Mouse (Mus musculus) brain, embryonic 14.5 days (tissue): ENCODE measurements around the gene Slamf6. TPM values are rescaled to one million over a fixed set of nuclear protein-coding genes. Genes with fewer than 3 reads are reported as not detected.
A peak's percentile ranks its signal among the peaks of the same experiment; 100 is the strongest.

Experiments
- DNase-seq: peaks from one replicate; pipeline ENCODE4 v3.0.0-alpha.2; 2011; ENCODE audit warnings: low read depth
- CTCF ChIP-seq: fragments of 200-500 bp; IDR thresholded peaks from 2 replicates; pipeline ENCODE4 v1.5.1; 2012; ENCODE audit warnings: inconsistent platforms, mild to moderate bottlenecking, moderate library complexity, borderline replicate concordance; ENCODE audit not compliant: insufficient read depth, insufficient read length; ENCODE audit errors: extremely low read depth
- POLR2A ChIP-seq: fragments of 200-500 bp; IDR thresholded peaks from 2 replicates; pipeline ENCODE4 v1.6.1; 2012; ENCODE audit warnings: mild to moderate bottlenecking, inconsistent platforms, borderline replicate concordance; ENCODE audit not compliant: poor library complexity, insufficient read depth, insufficient read length, severe bottlenecking; ENCODE audit errors: extremely low read depth
- polyA plus RNA-seq: library from polyadenylated mRNA; depleted of rRNA; stranded (reverse); fragments of >200 nt; gene quantifications from 2 replicates; pipeline ENCODE4 v1.2.3, GENCODE M21; 2012

Slamf6 gene
- polyA plus RNA-seq, 1 experiment: 0.11 TPM

DNA sequence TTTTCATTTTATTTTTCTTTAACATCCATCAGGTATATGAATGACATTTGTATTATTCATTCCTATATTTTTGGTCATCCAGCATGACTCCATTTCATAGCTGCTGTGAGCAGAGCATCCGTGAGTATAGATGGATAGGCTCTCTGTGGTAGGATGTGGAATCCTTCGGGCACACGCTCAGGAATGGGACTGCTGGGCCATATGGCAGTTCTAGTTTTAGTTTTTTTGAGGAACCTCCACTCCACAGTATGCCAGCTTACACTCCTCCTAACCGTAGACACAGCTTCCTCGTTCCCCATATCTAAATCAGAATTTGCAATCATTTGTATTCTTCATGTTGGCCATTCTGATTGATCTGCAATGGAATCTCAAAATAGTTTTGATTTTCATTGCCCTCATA is 5.5 kb downstream of the Slamf6 start:
- no peak for DNase-seq
- TF ChIP-seq POLR2A: no peak
- no peak for TF ChIP-seq CTCF

DNA sequence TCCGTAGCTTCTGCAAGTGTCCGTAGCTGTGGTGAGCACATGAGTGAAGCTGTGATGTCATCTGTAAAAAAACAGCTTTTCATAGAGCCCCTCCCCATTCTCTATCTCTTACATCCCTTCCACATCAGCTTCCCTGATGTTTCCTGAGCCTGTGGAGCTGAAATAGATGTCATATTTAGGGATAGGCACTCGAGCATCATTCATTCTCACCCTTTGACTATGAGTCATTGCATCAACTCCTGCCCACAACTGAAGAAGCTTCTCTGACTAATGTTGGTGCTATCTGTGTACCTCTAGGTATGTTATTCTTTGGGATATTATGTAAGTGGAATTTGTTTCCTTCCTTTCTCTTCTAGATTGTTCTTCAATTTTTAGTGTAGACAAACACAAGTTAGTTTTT is 7.6 kb downstream of the Slamf6 start:
- DNase-seq: no peak
- TF ChIP-seq POLR2A (no peak), CTCF (no peak)

DNA sequence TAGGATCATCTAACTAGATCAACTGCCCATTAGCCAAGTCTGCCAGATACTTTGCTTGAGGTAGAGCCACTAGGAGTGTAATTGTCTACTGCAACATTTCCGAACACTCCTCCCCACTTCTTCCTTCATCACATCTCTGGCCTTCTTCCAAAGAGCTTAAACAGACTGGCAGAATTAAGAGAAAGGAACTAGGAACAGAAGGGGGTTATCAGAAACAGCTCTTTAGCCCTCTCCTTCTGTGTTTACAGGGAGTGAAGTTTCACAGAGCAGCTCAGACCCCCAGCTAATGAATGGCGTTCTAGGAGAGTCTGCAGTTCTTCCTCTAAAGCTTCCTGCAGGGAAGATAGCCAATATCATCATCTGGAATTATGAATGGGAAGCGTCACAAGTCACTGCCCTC is 16.5 kb downstream of the Slamf6 start:
- TF ChIP-seq POLR2A: no peak
- no peak for TF ChIP-seq CTCF
- peak; percentile 24 for DNase-seq

DNA sequence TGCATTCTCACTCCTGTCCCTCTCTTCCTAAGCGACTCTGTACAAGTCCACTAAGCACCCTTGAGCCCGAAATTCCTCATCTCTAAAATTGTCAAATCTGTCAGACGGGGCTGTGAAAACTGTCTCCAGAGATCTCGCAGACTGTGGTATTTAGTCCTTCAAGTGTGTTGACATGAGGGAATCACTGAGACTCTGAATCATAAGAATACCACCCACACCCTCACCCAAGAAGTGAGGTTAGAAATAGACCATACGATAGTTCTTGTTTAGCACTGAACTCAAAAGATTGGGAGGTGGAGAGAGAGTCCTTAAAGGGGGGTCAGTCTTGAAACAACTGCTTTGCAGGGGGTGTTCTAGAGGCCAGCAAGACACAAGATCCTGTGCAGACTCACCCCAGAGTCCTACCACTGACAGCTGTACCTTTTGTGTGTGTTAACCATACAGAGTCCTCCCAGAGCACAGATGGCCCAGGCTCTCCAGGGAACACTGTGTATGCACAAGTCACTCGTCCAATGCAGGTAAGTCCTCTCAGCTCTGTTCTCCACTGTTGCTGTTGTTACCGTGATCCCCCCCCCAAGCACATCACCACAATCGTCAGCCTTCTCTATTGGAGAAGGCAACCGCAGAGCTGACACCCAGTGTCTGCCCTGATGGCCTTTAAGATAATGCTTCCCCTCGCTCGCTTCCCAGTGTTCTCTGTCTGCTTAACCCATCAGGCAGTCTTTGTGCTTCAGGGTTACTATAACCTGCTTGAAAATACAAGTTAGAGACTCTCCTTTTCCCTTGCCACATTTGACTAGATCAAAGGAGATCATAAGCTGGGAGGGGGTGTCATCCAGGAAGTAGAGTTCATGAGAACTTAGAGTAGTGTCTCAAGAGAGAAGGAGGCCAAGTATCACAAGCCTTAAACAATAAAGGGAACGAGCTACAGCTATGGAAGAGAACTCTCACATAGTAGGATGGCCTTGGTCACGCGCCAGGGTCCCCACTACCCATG is 21.9 kb downstream of the Slamf6 start:
- TF ChIP-seq CTCF: no peak
- TF ChIP-seq POLR2A: no peak
- no peak for DNase-seq

DNA sequence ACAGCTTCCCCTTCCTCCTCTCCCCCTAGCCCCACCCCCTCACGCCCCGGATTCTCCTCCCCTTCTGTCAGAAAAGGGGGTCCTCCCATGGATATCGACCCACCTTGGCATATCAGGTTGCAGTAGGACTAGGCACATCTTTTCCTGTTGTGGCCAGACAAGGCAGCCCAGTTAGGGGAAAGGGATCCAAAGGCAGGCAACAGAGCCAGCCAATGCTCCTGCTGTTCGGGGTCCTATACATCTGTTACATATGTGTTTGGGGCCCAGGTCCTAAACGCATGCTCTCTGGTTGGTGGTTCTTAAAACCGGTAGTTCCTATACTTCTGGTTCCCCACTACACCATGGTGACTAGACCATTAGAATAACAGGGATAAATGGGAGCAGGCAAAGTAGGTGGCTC is 23.3 kb downstream of the Slamf6 start:
- no peak for DNase-seq
- no peak for TF ChIP-seq CTCF
- TF ChIP-seq POLR2A: no peak

DNA sequence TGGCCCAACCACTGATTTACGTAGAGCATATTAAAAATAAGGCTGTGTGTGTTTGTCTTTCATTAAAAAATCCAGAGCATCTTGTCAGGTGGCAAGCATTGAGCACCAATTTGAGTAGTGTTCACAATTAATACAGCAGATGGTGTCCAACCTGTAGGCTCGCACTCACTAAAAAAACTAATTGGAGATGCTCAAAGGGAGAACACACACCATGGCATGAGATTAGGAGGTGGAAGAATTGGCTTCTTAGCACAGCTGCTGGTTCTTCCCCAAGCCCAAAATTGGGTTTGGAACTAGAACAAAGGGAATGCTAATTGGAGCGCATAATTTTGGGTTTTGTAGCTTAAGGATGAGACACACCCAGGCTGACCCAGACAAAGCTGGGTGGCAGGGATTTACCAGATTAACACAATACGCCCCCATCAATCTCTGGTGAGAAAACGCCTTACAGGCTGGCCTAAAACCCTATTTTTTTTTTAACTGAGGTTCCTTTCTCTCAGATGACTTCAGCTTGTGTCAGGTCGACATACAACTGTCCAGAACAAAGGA is 29.2 kb downstream of the Slamf6 start:
- TF ChIP-seq POLR2A (no peak), CTCF (no peak)
- DNase-seq: peak; percentile 72

DNA sequence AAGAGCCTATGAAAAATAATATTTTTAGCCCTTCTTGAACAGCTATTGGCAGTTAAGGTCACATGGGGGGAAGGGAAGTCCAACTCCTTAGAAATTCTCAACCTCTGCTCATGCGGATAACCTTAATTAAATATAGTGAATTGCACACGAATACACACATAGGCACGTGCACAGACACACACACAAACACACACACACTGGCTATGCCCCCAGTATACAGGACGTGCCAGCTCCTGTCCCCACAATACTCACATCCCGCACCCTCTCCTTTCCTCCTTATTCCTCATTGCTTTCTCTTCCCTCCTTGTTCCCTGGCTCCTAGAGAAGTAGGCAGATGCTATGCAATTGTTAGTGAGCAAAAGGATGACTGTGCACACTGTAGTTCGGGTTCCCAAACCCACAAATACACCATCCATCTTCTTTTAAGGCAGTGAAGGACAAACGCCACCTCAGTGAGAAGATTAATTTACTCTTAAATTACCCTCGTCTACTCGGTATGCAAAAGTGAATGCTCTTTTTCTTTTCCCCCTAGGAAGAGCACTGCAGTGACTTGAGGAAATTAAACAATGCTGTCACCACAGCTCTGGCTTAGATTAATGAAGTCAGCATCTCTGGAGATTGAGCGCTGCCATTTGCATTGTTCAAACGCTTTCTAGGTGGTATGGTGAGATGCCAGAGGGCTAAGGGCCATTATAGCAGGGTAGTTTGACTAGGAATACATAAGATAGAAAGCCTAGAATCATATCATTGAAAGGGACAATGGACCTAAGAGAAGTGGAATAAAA is 31.0 kb downstream of the Slamf6 start:
- DNase-seq: no peak
- TF ChIP-seq POLR2A (no peak), CTCF (no peak)

DNA sequence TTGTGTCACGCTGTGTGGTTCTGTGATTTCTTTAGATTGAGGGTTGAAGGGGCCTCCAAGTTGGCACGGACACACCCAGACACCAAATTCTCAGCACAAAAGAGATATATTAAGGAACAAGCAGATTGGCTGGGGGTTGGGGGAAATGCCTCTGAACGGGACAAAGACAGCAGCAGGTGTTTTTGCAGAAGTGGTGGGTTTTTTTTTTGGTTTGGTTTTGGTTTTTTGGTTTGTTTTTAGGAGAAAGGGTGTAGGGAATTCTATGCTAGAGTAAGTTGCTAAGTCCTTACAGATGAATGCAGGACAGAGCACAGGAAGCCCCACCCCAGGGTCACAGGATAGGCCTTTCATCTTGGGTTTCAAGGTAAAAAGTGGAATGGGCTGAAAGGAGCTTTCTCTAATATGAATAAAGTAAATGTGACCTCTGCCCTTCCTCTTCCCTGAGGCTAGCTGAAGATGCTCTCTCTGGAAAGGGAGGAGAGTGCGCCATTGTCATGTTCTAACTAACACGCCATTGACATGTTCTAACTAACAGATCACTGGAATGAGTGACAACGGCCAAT is 31.7 kb downstream of the Slamf6 start:
- TF ChIP-seq CTCF (no peak), POLR2A (no peak)
- no peak for DNase-seq

DNA sequence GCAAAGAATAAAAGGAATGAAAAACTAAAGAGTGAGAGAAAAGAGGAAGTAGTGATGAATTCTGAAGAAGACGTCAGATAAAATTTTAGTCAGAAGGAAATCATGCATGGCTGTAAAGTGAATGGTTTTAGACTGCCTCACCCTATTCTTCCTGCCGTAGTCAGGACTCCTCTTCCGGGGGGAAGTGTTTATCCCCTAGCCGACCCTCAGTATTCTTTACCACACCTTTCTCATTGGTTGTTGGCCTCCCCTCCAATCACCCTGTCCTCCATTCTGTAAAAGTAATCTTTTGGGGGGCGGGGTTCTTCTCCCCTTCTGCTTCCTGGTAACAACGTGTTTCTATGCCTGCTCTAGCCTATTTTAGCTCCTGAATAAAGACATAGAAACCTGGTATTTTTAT is 37.8 kb downstream of the Slamf6 start:
- no peak for TF ChIP-seq CTCF
- DNase-seq: no peak

DNA sequence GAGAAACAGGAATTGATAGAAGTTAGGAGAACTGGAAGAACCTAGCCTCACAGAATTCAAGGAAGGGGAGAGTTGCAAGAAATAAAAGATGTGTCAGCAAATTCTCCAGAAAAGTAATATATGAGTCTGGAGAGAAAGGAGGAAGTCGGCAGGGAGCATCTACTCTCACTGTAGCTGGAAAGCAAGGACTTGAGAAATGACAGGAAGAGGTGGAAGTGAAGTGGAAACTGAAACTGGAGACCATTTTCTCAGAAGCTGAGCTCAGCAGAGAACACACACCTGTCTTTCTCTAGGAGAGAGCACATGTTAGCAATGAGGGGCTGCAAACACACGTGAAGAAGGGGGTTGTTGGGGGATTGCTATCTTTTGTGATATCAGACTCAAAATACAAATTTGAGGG is 40.1 kb downstream of the Slamf6 start:
- TF ChIP-seq CTCF: no peak
- TF ChIP-seq POLR2A: no peak
- DNase-seq: no peak

DNA sequence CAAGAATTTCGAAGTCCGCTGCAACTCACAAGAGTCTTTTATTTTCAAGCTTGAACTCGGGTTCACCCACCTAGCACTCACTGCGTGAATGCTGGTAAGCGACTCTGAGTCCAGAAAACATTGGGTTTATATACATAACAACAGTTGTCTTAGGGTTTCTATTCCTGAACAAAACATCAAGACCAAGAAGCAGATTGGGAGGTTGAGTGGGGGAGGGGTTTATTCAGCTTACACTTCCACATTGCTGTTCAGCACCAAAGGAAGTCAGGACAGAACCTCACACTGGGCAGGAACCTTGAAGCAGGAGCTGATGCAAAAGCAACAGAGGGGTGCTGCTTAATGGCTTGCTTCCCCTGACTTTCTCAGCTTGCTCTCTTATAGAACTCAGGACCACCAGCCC is 43.4 kb downstream of the Slamf6 start:
- no peak for DNase-seq
- TF ChIP-seq POLR2A (no peak), CTCF (no peak)
